Mouse (Mus musculus) kidney, adult 2 months (tissue): ENCODE results near the gene Cops4. TPM values are rescaled to one million over a fixed set of nuclear protein-coding genes. Genes with fewer than 3 reads are reported as not detected.

ENCODE experiments used
- DNase-seq: peaks from one replicate; pipeline ENCODE4 v3.0.0; 2021
- H3K27ac ChIP-seq: fragments of 200-500 bp; 2 replicates; pipeline ENCODE4 v1.5.1; 2012; ENCODE audit warnings: low read depth, low read length, control low read depth, inconsistent platforms; ENCODE audit not compliant: insufficient read depth
- H3K27me3 ChIP-seq: fragments of 200-500 bp; replicated peaks from 2 replicates; pipeline ENCODE4 v1.6.1; 2012; ENCODE audit warnings: mild to moderate bottlenecking, moderate library complexity, low read length, inconsistent platforms; ENCODE audit not compliant: control insufficient read depth, insufficient read depth
- H3K36me3 ChIP-seq: fragments of 200-500 bp; 2 replicates; pipeline ENCODE4 v1.6.1; 2012; ENCODE audit warnings: mild to moderate bottlenecking, moderate library complexity, low read length, inconsistent platforms; ENCODE audit not compliant: control insufficient read depth, insufficient read depth
- H3K4me1 ChIP-seq: fragments of 200-500 bp; 2 replicates; pipeline ENCODE4 v1.6.1; 2011; ENCODE audit warnings: low read length; ENCODE audit not compliant: control insufficient read depth, insufficient read depth
- H3K4me3 ChIP-seq: fragments of 200-500 bp; 2 replicates; pipeline ENCODE4 v1.5.1; 2011; ENCODE audit warnings: mild to moderate bottlenecking, low read depth, low read length, control low read depth; ENCODE audit not compliant: insufficient read depth
- CTCF ChIP-seq: fragments of 200-500 bp; conservative IDR thresholded peaks from 2 replicates; pipeline ENCODE4 v1.5.1; 2011; ENCODE audit warnings: low read depth, mild to moderate bottlenecking, control low read depth, low read length, moderate library complexity, mixed read lengths; ENCODE audit not compliant: insufficient read depth, insufficient read length
- POLR2A ChIP-seq: fragments of 200-500 bp; IDR thresholded peaks from one replicate; pipeline ENCODE4 v1.6.1; 2011; ENCODE audit warnings: low read depth, low read length, control low read depth
- WGBS: fragments of 180-500 bp; shearing (Covaris S2); methylation state at CpG from one replicate; pipeline ENCODE4 v1.1.7; 2018; 5-methylcytosine and 5-hydroxymethylcytosine counted together
- polyA plus RNA-seq: library from polyadenylated mRNA; depleted of rRNA; stranded (reverse); fragments of >200 nt; gene quantifications from 2 replicates; pipeline ENCODE4 v1.2.3, GENCODE M21; 2012

Gene Cops4
- polyA plus RNA-seq, 1 experiment: 29.8 TPM

GRCm38 (mm10) chr5:100491704-100492103 lies 26.4 kb upstream of the Cops4 start:
- Histone ChIP-seq H3K27ac (no peak overlapping the region), H3K27me3 (no peaks in the 10 kb centered on the region), H3K4me1 (peaks cover 6% of the 10 kb centered on the region; the same call in 1 of the 2 replicates), H3K36me3 (no peaks in the 10 kb centered on the region), H3K4me3 (no peak overlapping the region)
- no peak for DNase-seq
- WGBS: 38% methylated on average over 4 of the region's 4 CpGs
- TF ChIP-seq CTCF (no peak), POLR2A (no peak)

- H3K27me3 ChIP-seq: no peaks in the 10 kb centered on the region
- H3K36me3 ChIP-seq: no peaks in the 10 kb centered on the region
- under 1% methylated on average over 46 of the region's 46 CpGs for WGBS
- DNase-seq: peak; percentile 87
- no peak overlapping the region for H3K27ac ChIP-seq
- TF ChIP-seq POLR2A: no peak
- TF ChIP-seq CTCF: no peak
- H3K4me3 ChIP-seq: peak overlapping the region; percentile 82
- H3K4me1 ChIP-seq: peaks cover 3% of the 10 kb centered on the region; the same call in 1 of the 2 replicates
These were observed 19.5 kb upstream of the Cops4 start for GRCm38 (mm10) chr5:100498436-100499180.

GRCm38 (mm10) chr5:100499243-100499642 lies 18.9 kb upstream of the Cops4 start:
- TF ChIP-seq POLR2A (no peak), CTCF (no peak)
- Histone ChIP-seq H3K4me3 (no peak overlapping the region), H3K36me3 (no peaks in the 10 kb centered on the region), H3K27me3 (no peaks in the 10 kb centered on the region), H3K27ac (no peak overlapping the region), H3K4me1 (peaks cover 3% of the 10 kb centered on the region; the same call in 1 of the 2 replicates)
- WGBS: 18% methylated on average over 2 of the region's 2 CpGs
- no peak for DNase-seq

GRCm38 (mm10) chr5:100499831-100500304 lies 18.2 kb upstream of the Cops4 start:
- 2% methylated on average over 41 of the region's 41 CpGs for WGBS
- Histone ChIP-seq H3K27me3 (no peaks in the 10 kb centered on the region), H3K4me1 (peaks cover 3% of the 10 kb centered on the region; the same call in 1 of the 2 replicates), H3K4me3 (peak overlapping the region; percentile 64), H3K27ac (no peak overlapping the region), H3K36me3 (no peaks in the 10 kb centered on the region)
- no peak for TF ChIP-seq POLR2A
- no peak for TF ChIP-seq CTCF
- DNase-seq: peak; percentile 11

- Histone ChIP-seq H3K4me1 (peaks cover 3% of the 10 kb centered on the region; the same call in 1 of the 2 replicates), H3K27ac (peak within 1 kb of the TSS; percentile 26; the same call in 1 of the 2 replicates), H3K36me3 (no peaks in the 10 kb centered on the region), H3K4me3 (peak within 1 kb of the TSS; percentile 89), H3K27me3 (no peaks in the 10 kb centered on the region)
- WGBS: 4% methylated on average over 60 of the region's 60 CpGs
- peak; percentile 93 for DNase-seq
- no peak for TF ChIP-seq CTCF
- TF ChIP-seq POLR2A: no peak
These were observed 17.6 kb upstream of the Cops4 start, which contains the start of gene Lin54 for GRCm38 (mm10) chr5:100500458-100500961. Gene Lin54, minus strand, starts transcription at chr5:100500639.

- TF ChIP-seq POLR2A (no peak), CTCF (no peak)
- Histone ChIP-seq H3K27me3 (no peaks in the 10 kb centered on the region), H3K27ac (no peak overlapping the region), H3K36me3 (no peaks in the 10 kb centered on the region), H3K4me3 (no peak overlapping the region), H3K4me1 (peaks cover 3% of the 10 kb centered on the region; the same call in 1 of the 2 replicates)
- 71% methylated on average over 4 of the region's 4 CpGs for WGBS
- no peak for DNase-seq
These were observed 16.8 kb upstream of the Cops4 start for GRCm38 (mm10) chr5:100501267-100501666.

GRCm38 (mm10) chr5:100509247-100509646 lies 8.9 kb upstream of the Cops4 start:
- H3K27me3 ChIP-seq: no peaks in the 10 kb centered on the region
- TF ChIP-seq POLR2A (no peak), CTCF (no peak)
- no peaks in the 10 kb centered on the region for H3K4me1 ChIP-seq
- WGBS: 62% methylated on average over 11 of the region's 11 CpGs
- no peak for DNase-seq
- no peak overlapping the region for H3K4me3 ChIP-seq
- peak overlapping the region; percentile 66; the same call in 1 of the 2 replicates for H3K27ac ChIP-seq
- H3K36me3 ChIP-seq: no peaks in the 10 kb centered on the region
